Mouse (Mus musculus): Measurements from ENCODE around the gene Kctd17.

The Kctd17 gene

GRCm38 (mm10) chr15:78414157-78414556 is 14.2 kb upstream of the Kctd17 start:
- DNase-seq (ENCODE audit: low read depth, low spot score), result no peak

- no peak for DNase-seq (ENCODE audit: low read depth, low spot score)
Observed at GRCm38 (mm10) chr15:78416937-78417336, 11.4 kb upstream of the Kctd17 start.

- no peak for DNase-seq (ENCODE audit: low read depth, low spot score)
Observed at GRCm38 (mm10) chr15:78420395-78420794, 8.0 kb upstream of the Kctd17 start.

- peak; percentile 85 for DNase-seq (ENCODE audit: low read depth, low spot score)
Observed at GRCm38 (mm10) chr15:78422046-78422956, 6.1 kb upstream of the Kctd17 start.

- no peak for DNase-seq (ENCODE audit: low read depth, low spot score)
Observed at GRCm38 (mm10) chr15:78424507-78424906, 3.9 kb upstream of the Kctd17 start.

- no peak for DNase-seq (ENCODE audit: low read depth, low spot score)
Observed at GRCm38 (mm10) chr15:78425230-78425629, 3.1 kb upstream of the Kctd17 start.

- DNase-seq (ENCODE audit: low read depth, low spot score), result no peak
Observed at GRCm38 (mm10) chr15:78429139-78429459, 735 bp downstream of the Kctd17 start.

GRCm38 (mm10) chr15:78429871-78430622 is 1.7 kb downstream of the Kctd17 start:
- no peak for DNase-seq (ENCODE audit: low read depth, low spot score)

GRCm38 (mm10) chr15:78430874-78431273 is 2.5 kb downstream of the Kctd17 start:
- DNase-seq (ENCODE audit: low read depth, low spot score), result no peak

- DNase-seq (ENCODE audit: low read depth, low spot score), result no peak
Observed at GRCm38 (mm10) chr15:78431541-78432121, 3.3 kb downstream of the Kctd17 start.

- DNase-seq (ENCODE audit: low read depth, low spot score), result no peak
Observed at GRCm38 (mm10) chr15:78434896-78435520, 6.6 kb downstream of the Kctd17 start.

- no peak for DNase-seq (ENCODE audit: low read depth, low spot score)
Observed at GRCm38 (mm10) chr15:78435681-78436080, 7.3 kb downstream of the Kctd17 start.

GRCm38 (mm10) chr15:78436380-78437192 is 8.2 kb downstream of the Kctd17 start:
- DNase-seq (ENCODE audit: low read depth, low spot score), result peak; percentile 53

- no peak for DNase-seq (ENCODE audit: low read depth, low spot score)
Observed at GRCm38 (mm10) chr15:78437237-78438017, 9.1 kb downstream of the Kctd17 start.

GRCm38 (mm10) chr15:78438018-78438394 is 9.6 kb downstream of the Kctd17 start:
- no peak for DNase-seq (ENCODE audit: low read depth, low spot score)

- no peak for DNase-seq (ENCODE audit: low read depth, low spot score)
Observed at GRCm38 (mm10) chr15:78438505-78438904, 10.1 kb downstream of the Kctd17 start.

- DNase-seq (ENCODE audit: low read depth, low spot score), result no peak
Observed at GRCm38 (mm10) chr15:78438973-78439372, 10.6 kb downstream of the Kctd17 start.

- no peak for DNase-seq (ENCODE audit: low read depth, low spot score)
Observed at GRCm38 (mm10) chr15:78442231-78442630, 13.9 kb downstream of the Kctd17 start.

- DNase-seq (ENCODE audit: low read depth, low spot score), result no peak
Observed at GRCm38 (mm10) chr15:78443857-78444256, 15.5 kb downstream of the Kctd17 start.

GRCm38 (mm10) chr15:78447121-78447520 is 18.8 kb downstream of the Kctd17 start:
- DNase-seq (ENCODE audit: low read depth, low spot score), result no peak
